Mouse (Mus musculus) left cerebral cortex, adult 8-10 months (tissue): ENCODE measurements at regions not wholly inside any gene's neighbourhood (a gene's known extent, or its start where the extent isn't known, plus 50 kb on each side); places are given as distances from the start of the nearest gene placed in this dataset.

ENCODE experiments used
- DNase-seq, 2 experiments: peaks; one replicate each; pipeline ENCODE4 v3.0.0; 2022; ENCODE audit warnings: low spot score in 2 of 2

DNA sequence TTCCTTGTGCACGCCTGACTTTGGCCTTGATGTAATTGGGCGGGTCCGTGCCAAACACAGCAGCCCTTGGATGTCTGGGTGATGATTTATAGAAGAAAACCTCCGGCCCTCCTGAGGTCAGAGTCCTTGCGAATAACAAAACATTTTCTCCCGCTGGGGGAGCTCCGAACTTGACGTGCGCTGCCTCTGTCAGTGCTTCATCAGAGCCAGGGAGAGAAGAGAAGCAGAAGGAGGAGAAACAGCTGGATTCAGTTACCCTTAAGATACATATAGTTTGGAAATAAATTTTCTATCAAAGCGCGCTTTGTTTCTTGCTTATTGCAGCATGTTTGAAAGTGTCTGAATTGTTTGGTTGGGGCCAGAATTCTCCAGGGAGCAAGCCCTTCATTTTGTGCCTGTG lies 225.2 kb upstream of the Myocd start:
- no peak for DNase-seq

DNA sequence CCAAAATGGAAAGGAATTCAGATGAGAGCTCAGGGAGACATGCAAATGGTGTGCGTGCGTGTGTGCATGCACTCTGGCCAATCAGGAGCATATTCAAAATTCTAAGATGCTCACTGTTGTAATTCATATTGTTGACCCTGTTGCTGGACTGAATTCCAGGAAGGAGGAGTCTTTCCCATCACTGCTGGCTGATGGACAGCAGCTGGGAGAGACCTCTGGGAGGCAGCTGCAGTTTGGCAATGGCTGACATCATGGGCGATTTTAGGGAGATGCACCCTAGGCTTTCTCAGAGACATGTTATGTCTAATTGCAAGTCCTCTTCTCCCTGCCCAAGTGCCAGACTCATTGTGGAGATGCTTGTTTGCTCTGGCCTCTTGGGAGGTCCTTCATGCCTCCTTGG lies 220.6 kb upstream of the Myocd start:
- DNase-seq: no peak

DNA sequence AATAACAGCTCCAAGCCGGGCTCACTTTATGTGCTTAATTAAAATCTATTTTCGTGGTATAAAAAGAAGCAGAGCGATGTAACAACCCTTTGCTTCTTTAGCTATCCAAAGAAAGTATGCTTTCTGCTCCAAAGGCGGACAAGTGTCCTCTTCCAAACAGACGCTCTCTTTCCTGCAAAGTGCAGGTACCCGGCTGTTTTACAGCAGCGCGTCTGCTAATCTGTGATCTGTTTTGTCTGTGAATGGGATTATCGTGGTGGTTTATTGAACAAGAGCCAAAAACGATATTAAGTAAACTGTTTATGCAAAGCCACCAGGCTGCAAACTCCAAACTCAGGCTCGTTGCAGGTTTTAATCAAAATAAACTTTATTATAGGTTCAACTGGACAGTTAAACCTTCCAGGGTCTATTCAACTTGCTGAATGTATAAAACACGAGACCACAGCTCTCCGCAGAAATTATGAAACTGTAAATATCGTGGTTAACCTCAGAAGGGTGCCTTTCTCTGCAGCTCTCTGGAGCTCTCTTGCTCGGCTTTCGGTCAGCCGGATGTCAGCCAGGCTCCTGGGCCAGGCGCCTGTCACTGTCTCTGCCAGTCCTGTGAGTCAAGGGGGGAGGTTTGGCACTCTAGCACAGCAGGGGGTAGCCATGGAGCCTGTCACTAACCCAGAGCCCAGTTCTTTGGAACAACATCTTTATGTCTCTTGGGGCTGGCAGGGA lies 206.2 kb upstream of the Myocd start:
- DNase-seq: no peak

DNA sequence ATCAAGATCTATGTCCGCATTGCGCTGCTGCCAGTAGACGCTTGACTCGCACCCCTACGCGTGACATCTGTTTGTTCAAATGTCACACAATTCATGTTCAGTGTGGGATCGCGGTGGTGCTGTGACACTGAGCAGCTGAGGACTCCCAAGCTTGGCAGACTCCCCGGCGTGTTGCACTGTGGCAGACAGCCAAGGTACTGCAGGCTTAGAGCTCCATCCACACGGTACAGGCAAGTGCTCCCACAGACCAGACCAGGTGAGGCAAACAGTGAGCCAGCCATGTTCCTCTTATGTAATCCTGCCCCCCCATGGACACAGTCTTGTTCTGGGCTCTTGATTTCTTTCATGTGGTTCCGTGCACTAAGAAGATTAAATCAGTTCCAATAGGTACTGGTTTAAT lies 205.5 kb upstream of the Myocd start:
- peak; percentile 28 to 84 for DNase-seq

DNA sequence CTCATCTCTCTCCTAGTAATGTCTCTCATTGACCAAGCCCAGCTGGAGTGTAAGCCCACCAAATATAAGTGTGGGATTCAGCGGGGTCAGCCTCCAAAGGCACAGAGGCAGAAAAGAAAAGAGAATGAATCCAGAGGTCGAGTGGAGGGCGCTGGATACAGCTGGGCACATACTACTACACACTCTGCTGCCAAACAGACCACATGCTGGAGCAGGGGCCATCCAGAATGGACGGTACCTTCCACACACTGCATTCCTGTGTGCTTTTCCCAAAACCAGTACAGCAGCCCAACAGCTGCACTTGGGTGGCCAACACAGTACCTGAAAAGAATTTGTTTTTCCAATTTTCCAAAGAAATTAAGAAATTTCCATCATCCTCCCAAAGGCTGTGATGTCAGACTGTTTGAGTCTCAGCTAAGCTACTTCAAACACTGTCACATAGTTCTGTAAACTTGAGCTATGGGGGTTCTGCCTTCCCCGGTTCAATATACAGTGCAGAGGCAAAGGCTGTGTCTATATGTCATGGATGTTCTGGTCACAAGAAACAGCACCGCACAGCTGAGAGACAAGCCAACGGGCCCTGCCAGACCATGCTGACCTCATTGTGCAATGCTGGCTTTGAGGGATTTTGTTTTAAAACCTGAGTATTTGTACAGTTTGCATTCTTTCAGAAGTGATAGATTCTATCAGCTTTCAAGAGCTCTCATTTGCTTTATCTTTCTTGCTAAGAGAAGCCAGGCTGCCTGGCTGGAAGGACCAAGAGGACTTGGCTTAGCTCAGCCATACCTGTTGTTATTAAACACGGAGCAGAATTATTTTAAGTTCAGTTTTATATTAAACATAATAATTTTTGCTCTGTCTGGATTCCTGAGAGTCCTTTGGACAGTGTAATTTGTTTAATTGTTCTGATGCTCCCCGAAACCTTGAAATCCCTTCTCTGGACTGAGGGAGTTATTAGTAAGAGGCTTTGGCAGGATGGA lies 200.3 kb upstream of the Myocd start:
- no peak for DNase-seq

DNA sequence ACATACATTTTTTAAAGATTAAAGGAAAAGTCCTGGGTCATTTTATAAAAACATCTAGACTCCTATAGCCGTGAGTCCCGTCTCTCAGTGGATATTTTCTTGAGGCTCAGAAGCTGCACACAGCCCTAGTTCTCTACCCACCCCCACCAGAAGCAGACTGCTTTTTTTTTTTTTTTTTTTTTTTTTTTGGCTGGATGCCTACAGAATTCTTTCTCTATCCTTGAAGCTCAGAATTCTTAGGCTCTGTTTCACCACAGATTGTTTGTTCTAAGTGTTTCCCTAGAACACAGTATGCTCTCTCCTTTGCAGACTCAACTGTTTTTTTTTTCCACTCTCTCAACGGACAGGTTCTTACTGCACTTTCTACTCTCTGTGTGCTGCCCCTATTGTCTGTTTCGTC lies 191.3 kb upstream of the Myocd start:
- DNase-seq: no peak

DNA sequence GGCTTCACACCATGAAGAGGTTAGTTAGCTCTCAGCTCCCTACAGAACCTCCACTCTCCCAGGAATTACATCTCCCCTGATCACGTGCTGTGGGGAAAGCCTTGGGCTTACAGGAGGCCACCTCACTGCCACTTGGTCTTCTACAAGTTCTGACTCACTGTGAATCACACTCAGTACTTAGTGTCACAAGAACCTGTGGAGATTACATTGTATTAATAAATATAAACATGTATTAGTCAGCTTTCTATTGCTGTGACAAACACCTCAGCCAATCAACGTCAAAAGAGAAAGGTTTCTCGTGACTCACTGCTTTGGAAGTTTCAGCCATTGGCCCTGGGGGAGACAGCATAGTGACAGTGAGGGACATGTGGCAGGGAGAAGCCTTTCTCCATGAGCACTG lies 178.6 kb upstream of the Myocd start:
- no peak for DNase-seq

DNA sequence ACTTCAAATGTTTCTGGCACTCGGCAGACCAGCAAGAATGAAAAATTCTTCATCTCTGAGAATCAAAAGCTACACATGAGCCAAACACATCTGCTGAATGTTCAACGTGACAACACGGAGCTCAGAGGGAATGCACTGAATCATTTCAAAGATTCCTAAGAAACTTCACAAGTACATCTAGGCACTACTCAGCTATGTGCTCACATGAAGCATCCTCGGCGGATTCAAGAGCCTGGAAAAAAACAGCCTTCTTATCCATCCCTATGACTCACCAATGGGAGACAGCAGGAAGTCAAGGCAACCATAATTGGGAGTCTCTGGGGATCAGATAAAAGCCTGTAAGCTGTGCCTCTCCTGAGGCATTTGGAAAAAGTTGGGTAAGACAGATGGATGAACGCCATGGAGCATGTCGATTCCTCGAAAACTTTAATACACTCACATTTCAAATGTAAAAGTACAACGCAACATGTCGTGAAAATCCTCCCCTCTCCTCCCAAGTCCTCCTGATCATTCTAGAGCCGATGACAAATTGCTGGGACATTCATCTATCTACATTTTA lies 173.8 kb upstream of the Myocd start:
- DNase-seq: peak in 1 of 2 experiments; percentile 20

DNA sequence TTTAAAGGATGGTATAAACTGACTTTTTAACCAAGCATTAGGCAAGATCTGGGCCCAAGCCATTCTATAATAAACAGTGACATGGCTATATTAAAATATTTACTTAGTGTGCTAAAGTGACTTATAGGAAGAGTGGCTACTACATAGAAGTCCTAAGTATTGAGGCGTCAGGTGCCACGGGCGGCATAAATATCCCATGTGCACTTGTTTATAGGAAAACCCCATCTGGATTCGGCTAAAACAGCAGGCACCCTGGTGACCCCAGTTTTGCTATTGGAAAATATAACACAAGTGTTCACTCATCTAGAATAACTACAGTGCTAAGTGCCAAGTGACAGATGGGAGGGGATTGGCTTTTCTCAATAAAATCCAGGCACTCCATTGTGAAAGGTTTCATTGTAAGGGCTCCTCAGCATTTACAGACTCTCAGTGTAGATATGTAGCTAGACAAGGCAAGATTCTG lies 165.9 kb upstream of the Myocd start:
- DNase-seq: no peak

DNA sequence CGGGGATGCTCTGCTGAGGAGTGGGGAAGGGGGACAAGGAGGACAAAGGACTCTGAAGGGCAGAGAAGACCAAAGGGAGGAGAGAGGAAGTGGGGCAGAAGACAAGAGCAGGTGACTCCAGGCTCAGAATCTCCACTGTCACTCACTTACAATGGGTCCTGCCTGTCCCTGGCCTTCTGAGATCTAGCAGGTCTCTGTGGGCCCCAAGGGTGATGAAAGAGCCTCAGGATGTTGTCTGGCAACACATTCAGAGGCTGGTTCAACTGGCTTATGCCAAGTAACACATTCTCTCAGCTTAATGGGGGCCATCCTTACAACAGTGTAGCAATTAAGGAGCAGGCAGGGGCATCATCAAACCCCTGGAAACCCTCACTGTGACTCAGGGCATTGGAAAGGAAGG lies 152.1 kb upstream of the Myocd start:
- DNase-seq: no peak

DNA sequence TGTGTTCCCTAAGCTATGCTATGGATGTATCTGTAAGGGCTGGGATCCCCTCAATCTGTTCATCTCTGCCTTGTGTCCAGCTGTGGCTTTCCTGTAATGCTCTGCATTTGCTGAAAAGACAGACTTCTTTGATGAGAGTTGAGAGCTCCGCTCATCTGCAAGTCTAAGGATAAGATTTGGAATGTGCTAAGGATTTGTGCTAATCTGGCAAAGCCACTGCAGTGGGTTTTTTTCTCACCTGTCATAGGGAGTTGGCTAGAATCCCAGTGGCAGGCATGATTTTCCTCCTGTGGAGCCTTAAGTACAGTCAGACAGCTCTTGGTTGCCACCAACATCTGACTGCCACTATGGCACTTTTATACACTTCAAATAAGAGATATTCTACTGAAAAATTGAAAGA lies 138.8 kb upstream of the Myocd start:
- peak in 1 of 2 experiments; percentile 52 for DNase-seq

DNA sequence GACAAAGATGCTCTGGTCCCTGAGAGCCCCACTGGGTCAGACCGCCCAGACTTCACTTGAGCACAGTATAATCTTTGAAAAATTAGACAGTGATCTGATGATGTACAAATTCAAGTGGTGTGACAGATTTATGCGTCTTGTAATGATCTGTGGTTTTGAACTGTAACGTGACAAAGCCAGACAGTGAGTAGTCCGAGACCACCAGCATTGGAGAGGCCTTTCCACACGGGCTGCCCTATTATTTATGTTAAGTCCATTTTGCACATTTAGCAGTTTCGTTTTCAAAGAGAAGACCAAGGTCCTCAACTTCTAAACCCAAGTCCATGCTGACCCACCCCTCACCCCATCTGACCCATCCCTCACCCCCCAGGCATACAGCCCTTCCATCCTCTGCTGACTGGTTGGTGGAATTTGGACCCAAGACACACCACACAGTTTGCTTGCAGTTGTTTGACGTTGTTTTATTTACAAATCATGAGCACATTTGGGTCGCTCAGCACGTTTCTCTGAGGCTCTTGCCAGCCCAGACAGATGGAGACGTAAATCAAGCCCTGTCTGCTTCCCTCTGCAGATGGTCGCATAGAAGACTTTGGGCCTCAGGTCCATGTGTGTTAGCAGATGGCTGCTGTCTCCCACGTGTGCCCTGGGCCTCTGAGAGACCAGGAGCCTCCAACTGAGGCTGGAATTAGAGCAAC lies 132.8 kb upstream of the Myocd start:
- DNase-seq: no peak

DNA sequence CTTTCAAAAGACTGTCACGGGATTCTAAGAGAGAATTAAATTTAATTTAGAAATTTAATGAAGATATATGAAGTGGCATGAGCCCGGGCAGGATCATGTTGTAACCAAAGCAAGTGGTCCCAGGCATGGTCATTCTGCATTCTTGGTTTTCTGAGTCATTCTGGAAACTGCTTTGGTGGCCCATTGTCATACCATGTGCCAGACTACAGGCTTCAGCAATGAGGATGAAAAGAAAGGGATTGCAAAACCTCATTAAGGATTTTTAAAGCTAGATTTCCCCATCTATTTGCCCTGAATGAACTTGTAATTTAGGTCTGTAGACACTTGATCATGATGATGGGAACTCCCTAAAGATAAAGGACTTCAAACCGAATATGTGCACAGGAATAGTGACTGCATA lies 119.4 kb upstream of the Myocd start:
- no peak for DNase-seq

DNA sequence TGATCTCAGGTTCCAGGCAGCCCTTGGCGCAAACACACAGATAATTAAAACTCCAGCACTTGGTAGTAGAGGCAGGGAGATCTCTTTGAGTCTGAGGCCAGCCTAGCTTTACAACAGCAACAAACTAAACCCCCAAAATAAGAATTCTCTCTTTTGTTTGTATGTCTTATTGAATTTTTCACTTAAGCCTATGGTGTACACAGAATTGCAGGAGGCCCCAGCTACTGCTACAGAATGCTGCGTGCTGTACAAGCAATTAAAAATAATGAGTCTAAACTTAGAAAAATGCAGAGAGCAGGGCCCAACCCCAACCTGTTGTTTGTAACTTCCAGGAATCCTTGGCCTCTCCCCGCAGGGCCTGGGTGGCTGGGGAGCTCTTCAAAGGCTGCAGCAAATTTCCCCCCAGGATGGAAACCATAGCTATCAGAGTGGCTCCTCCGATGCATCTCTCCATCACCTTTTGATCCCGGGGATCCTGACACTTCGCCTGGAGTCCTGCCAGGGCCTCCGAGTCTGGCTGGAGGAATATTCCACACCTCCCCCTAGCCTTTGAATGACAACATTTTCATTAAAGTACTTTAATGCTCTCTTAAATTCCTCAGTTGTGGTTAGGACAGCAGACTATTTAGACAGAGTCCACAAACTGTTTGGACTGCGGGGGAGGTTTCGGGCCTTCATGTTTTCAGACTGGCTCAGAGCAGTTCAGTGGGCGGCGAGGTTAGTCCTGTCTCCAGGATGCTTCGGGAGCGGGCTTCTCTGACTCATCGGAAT lies 116.7 kb upstream of the Myocd start:
- DNase-seq: no peak

DNA sequence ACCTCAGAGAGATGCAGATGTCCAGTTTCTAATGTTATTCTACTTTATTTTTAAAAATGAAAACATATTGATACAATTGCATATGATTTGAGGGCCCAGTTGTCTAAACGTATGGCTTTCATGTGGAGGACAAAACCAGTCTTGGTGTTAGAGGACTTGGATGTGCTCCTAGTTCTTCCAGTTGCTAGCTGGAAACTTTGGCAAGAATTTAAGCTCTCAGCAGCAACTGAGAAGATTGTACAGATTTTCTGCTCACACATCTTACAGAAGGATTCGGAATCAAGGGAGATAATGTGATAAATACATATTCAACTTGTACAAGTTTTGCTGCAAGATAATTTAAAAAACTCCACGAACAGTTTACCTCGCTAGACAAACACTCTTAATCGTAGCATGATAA lies 105.6 kb upstream of the Myocd start:
- no peak for DNase-seq

DNA sequence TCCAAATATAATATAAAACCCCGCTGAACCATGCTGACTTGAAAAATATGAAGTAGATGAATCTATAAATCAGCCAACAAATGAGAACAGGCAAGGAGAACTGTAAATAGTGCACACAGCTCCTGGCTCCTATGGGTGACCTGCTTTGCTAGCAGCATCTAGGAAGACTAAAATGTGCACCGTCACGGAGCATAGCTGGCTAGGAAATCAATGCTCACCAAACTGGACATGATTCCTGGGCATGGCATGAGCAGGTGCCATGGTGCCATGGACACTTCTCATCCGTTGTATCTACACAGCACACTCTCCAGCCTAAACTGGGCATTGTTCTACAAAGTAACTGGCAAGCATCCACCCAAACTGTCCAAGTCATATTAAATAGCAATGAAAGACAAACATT lies 103.3 kb upstream of the Myocd start:
- DNase-seq: no peak

DNA sequence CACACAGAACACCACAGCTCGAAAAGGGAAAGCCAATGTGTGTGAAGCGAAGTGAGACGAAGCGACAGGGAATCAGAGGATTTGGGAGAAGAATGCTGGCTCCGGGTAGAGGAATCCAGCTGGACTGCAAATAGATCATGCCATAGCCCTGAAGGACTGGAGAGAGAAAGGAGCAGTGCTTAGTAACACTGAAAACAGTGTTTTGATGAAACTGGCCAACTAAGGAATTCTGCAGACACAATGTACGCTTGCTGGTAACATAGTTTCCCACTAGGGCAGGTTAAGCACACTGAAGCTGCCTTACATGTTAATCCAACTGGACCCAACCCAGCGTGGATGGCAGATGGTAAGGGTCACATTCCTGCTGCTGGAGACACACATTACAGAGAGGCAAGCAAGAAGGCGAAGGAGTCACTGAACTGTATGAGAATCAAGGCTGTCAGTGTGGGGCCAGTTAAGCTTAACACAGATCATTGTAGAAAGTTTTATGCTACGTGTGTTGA lies 102.6 kb upstream of the Myocd start:
- no peak for DNase-seq

DNA sequence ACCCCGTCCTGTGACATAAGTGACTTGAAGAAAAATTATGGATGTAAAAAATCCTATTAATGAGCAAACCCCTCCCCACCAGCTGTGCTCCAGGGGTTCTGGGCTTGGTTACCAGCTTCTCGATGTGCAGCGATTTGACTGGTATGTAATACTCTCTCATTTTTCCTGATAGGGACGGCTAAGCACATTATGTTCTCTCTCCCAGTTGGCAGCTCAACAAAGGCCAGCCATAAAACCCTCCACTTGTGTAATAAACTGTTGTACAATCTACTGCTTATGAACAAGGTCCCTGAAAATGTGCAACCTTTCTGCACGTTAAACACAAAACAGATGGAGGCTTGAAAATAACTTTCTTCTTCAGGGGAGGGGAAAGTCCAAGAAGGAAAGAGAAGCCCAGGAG lies 98.0 kb upstream of the Myocd start:
- DNase-seq: no peak

DNA sequence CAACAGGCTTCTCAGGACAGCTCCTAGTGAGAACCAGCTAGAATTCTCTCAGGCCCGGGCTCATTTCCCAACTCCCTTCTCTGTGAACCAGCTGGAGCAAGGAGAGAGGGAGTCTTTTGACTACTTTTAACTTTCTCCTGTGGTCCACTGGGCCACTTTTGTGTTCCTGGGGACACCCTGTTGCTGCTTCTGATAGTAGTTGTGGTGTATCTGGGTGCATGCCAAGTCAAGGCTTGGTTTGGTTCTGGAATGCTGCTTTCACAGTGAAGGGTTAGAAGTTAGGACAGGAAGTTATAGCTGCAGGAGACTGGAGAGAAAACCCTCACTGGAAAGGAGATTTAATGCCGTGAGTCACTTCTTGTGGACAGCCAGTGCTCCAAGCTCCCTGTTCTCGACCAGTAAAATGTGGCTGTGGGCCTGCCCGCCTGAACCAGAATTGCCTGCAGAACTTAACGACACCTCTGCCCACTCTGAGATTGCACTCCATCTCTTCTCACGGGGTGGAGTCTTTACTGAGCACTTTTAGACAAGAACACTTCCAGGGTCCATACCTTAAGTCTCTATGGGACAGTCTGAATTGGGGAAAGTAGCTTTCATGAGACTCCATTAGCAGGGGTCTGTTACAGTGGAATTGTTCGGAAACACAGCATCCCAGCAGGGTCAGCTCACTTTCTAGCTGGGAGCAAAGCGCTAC lies 97.0 kb upstream of the Myocd start:
- no peak for DNase-seq
